Mouse (Mus musculus) cerebellum, adult 9-11 months (tissue): Measurements from ENCODE around the gene Npas2.

Experiments used
- DNase-seq: peaks from one replicate; pipeline ENCODE4 v3.0.0; 2022

Npas2 gene

GRCm38 (mm10) chr1:39339455-39339854, 145.9 kb downstream of the Npas2 start:
- no peak for DNase-seq

GRCm38 (mm10) chr1:39340156-39340555, 146.6 kb downstream of the Npas2 start:
- DNase-seq, result no peak

- DNase-seq, result peak; percentile 64
These were observed 147.1 kb downstream of the Npas2 start for GRCm38 (mm10) chr1:39340647-39341046.

GRCm38 (mm10) chr1:39341807-39342206, 148.3 kb downstream of the Npas2 start:
- DNase-seq, result no peak

- DNase-seq, result no peak
These were observed 149.7 kb downstream of the Npas2 start for GRCm38 (mm10) chr1:39343242-39343641.

GRCm38 (mm10) chr1:39344981-39345600, 151.6 kb downstream of the Npas2 start:
- no peak for DNase-seq

- DNase-seq, result peak; percentile 61
These were observed 155.5 kb downstream of the Npas2 start for GRCm38 (mm10) chr1:39349001-39349400.

GRCm38 (mm10) chr1:39349427-39349826, 155.9 kb downstream of the Npas2 start:
- no peak for DNase-seq

GRCm38 (mm10) chr1:39361754-39362514, 168.4 kb downstream of the Npas2 start:
- DNase-seq, result no peak

GRCm38 (mm10) chr1:39362515-39362893, 169.0 kb downstream of the Npas2 start:
- no peak for DNase-seq

- no peak for DNase-seq
These were observed 172.0 kb downstream of the Npas2 start for GRCm38 (mm10) chr1:39365562-39365961.

- no peak for DNase-seq
These were observed 173.5 kb downstream of the Npas2 start for GRCm38 (mm10) chr1:39367045-39367444.

- peak; percentile 99 for DNase-seq
These were observed 174.2 kb downstream of the Npas2 start, which contains the start of gene Rpl31 for GRCm38 (mm10) chr1:39367601-39368266. TSS of gene Rpl31 (plus strand) at chr1:39367842.

GRCm38 (mm10) chr1:39368267-39368841, 174.8 kb downstream of the Npas2 start:
- DNase-seq, result no peak

GRCm38 (mm10) chr1:39370431-39370830, 176.9 kb downstream of the Npas2 start:
- no peak for DNase-seq

GRCm38 (mm10) chr1:39372220-39372843, 178.8 kb downstream of the Npas2 start:
- no peak for DNase-seq

GRCm38 (mm10) chr1:39373378-39373777, 179.8 kb downstream of the Npas2 start:
- no peak for DNase-seq

- DNase-seq, result no peak
These were observed 180.8 kb downstream of the Npas2 start for GRCm38 (mm10) chr1:39374231-39374809.

GRCm38 (mm10) chr1:39376121-39376520, 182.6 kb downstream of the Npas2 start:
- DNase-seq, result no peak

- peak; percentile 50 for DNase-seq
These were observed 183.3 kb downstream of the Npas2 start for GRCm38 (mm10) chr1:39376726-39377240.

GRCm38 (mm10) chr1:39378540-39378939, 185.0 kb downstream of the Npas2 start:
- no peak for DNase-seq

- no peak for DNase-seq
These were observed 185.5 kb downstream of the Npas2 start for GRCm38 (mm10) chr1:39379021-39379420.
